Mouse (Mus musculus) midbrain, embryonic 11.5 days (tissue): ENCODE data around the gene Tmem246. TPM values are rescaled to one million over a fixed set of nuclear protein-coding genes. Genes with fewer than 3 reads are reported as not detected.
"Not testable (repeated sequence)": the region's sequence is repeated elsewhere in the genome, so short reads cannot be mapped to it uniquely, and the experiment has no call there.

Experiments used
- ATAC-seq: fragments of 200-750 bp; cut with Nextera tagmentation; 2 replicates; pipeline ENCODE4 v1.8.0; 2017; ENCODE audit warnings: moderate TSS enrichment, moderate library complexity; ENCODE audit not compliant: low FRiP score
- DNase-seq: peaks from one replicate; pipeline ENCODE4 v3.0.0; 2015; ENCODE audit warnings: low spot score; ENCODE audit errors: missing footprints
- H3K27ac ChIP-seq: fragments of 300-500 bp; sonication (generic); 2 replicates; pipeline ENCODE4 v1.5.1; 2014; ENCODE audit warnings: low read depth, low read length
- H3K27me3 ChIP-seq: fragments of 300-500 bp; sonication (generic); 2 replicates; pipeline ENCODE4 v1.6.1; 2014; ENCODE audit warnings: mild to moderate bottlenecking, low read length, moderate library complexity, mixed read lengths; ENCODE audit not compliant: control insufficient read depth, insufficient read depth
- H3K36me3 ChIP-seq: fragments of 300-500 bp; sonication (generic); 2 replicates; pipeline ENCODE4 v1.6.1; 2014; ENCODE audit warnings: mild to moderate bottlenecking, low read length, moderate library complexity, mixed read lengths; ENCODE audit not compliant: control insufficient read depth, insufficient read depth
- H3K4me1 ChIP-seq: fragments of 300-500 bp; sonication (generic); 2 replicates; pipeline ENCODE4 v1.6.1; 2014; ENCODE audit warnings: low read length; ENCODE audit not compliant: control insufficient read depth, insufficient read depth
- H3K4me2 ChIP-seq: fragments of 300-500 bp; sonication (generic); 2 replicates; pipeline ENCODE4 v1.6.1; 2014; ENCODE audit warnings: mild to moderate bottlenecking, moderate library complexity
- H3K4me3 ChIP-seq: fragments of 300-500 bp; sonication (generic); 2 replicates; pipeline ENCODE4 v1.5.1; 2014; ENCODE audit warnings: low read depth, low read length
- H3K9ac ChIP-seq: fragments of 300-500 bp; sonication (generic); 2 replicates; pipeline ENCODE4 v1.6.1; 2014; ENCODE audit warnings: low read length
- H3K9me3 ChIP-seq: fragments of 300-500 bp; sonication (generic); 2 replicates; pipeline ENCODE4 v1.6.1; 2016; ENCODE audit warnings: low read length; ENCODE audit not compliant: control insufficient read depth
- WGBS: fragments of 180-500 bp; shearing (Covaris S2); extraction: QIAGEN DNeasy Blood & Tissue Kit; methylation state at CpG from one replicate; pipeline ENCODE4 v1.1.7; 2014; 5-methylcytosine and 5-hydroxymethylcytosine counted together
- polyA plus RNA-seq: library from polyadenylated mRNA; unstranded; fragments of >200 nt; fragmentation: Nextera tagmentation; extraction: Ambion mirVana; gene quantifications from 2 replicates; pipeline ENCODE4 v1.2.1, GENCODE M21; 2014

Tmem246 gene
- polyA plus RNA-seq, 1 experiment from 2014 or later, result 20.5 TPM

GRCm38 (mm10) chr4:49623916-49624315 lies 26.2 kb upstream of the Tmem246 start:
- H3K27me3 ChIP-seq, result no peaks in the 10 kb centered on the region
- DNase-seq (no peak), ATAC-seq (no peak)
- no peaks in the 10 kb centered on the region for H3K9me3 ChIP-seq
- H3K36me3 ChIP-seq, result no peaks in the 10 kb centered on the region
- H3K27ac ChIP-seq, result no peak overlapping the region
- no peak overlapping the region for H3K4me3 ChIP-seq
- H3K9ac ChIP-seq, result no peak overlapping the region
- 83% methylated on average over 4 of the region's 4 CpGs for WGBS
- H3K4me1 ChIP-seq, result no peaks in the 10 kb centered on the region
- no peak overlapping the region for H3K4me2 ChIP-seq

- ATAC-seq, result no peak
- no peaks in the 10 kb centered on the region for H3K4me1 ChIP-seq
- no peak overlapping the region for H3K4me3 ChIP-seq
- no peak for DNase-seq
- H3K9ac ChIP-seq, result no peak overlapping the region
- H3K27me3 ChIP-seq, result no peaks in the 10 kb centered on the region
- H3K4me2 ChIP-seq, result no peak overlapping the region
- WGBS, result 87% methylated on average over 2 of the region's 2 CpGs
- no peaks in the 10 kb centered on the region for H3K36me3 ChIP-seq
- H3K9me3 ChIP-seq, result no peaks in the 10 kb centered on the region
- no peak overlapping the region for H3K27ac ChIP-seq
Observed at GRCm38 (mm10) chr4:49622272-49622671, 24.6 kb upstream of the Tmem246 start.

- H3K9me3 ChIP-seq, H3K4me2 ChIP-seq, DNase-seq, H3K4me3 ChIP-seq, ATAC-seq, H3K36me3 ChIP-seq, H3K27ac ChIP-seq, H3K9ac ChIP-seq, H3K4me1 ChIP-seq, H3K27me3 ChIP-seq: not testable (repeated sequence)
- WGBS, result 89% methylated on average over 7 of the region's 7 CpGs
Observed at GRCm38 (mm10) chr4:49619861-49620260, 22.2 kb upstream of the Tmem246 start.

- Histone ChIP-seq H3K9me3 (no peaks in the 10 kb centered on the region), H3K4me3 (no peak overlapping the region), H3K4me1 (no peaks in the 10 kb centered on the region), H3K4me2 (no peak overlapping the region), H3K27me3 (no peaks in the 10 kb centered on the region), H3K36me3 (no peaks in the 10 kb centered on the region), H3K9ac (no peak overlapping the region), H3K27ac (no peak overlapping the region)
- ATAC-seq (no peak), DNase-seq (no peak)
- 93% methylated on average over 10 of the region's 10 CpGs for WGBS
Observed at GRCm38 (mm10) chr4:49616924-49617323, 19.2 kb upstream of the Tmem246 start.

- 91% methylated on average over 1 of the region's 1 CpGs for WGBS
- ATAC-seq, result no peak
- H3K4me2 ChIP-seq, result no peak overlapping the region
- no peak overlapping the region for H3K4me3 ChIP-seq
- H3K36me3 ChIP-seq, result no peaks in the 10 kb centered on the region
- H3K9ac ChIP-seq, result no peak overlapping the region
- DNase-seq, result no peak
- H3K27ac ChIP-seq, result no peak overlapping the region
- H3K27me3 ChIP-seq, result no peaks in the 10 kb centered on the region
- H3K4me1 ChIP-seq, result no peaks in the 10 kb centered on the region
- H3K9me3 ChIP-seq, result no peaks in the 10 kb centered on the region
Observed at GRCm38 (mm10) chr4:49605459-49605858, 7.8 kb upstream of the Tmem246 start.

GRCm38 (mm10) chr4:49604616-49605015 lies 6.9 kb upstream of the Tmem246 start:
- H3K9me3 ChIP-seq, result no peaks in the 10 kb centered on the region
- no peak for ATAC-seq

GRCm38 (mm10) chr4:49604016-49604546 lies 6.4 kb upstream of the Tmem246 start:
- Histone ChIP-seq H3K9ac (no peak overlapping the region), H3K4me1 (no peaks in the 10 kb centered on the region), H3K9me3 (no peaks in the 10 kb centered on the region), H3K27ac (no peak overlapping the region), H3K4me3 (no peak overlapping the region), H3K4me2 (no peak overlapping the region), H3K27me3 (no peaks in the 10 kb centered on the region), H3K36me3 (no peaks in the 10 kb centered on the region)
- WGBS, result 78% methylated on average over 1 of the region's 1 CpGs
- ATAC-seq (no peak), DNase-seq (no peak)

More at GRCm38 (mm10) chr4:49604616-49605015, 6.9 kb upstream of the Tmem246 start:
- Histone ChIP-seq H3K4me1 (no peaks in the 10 kb centered on the region), H3K4me2 (no peak overlapping the region), H3K27me3 (no peaks in the 10 kb centered on the region), H3K36me3 (no peaks in the 10 kb centered on the region), H3K27ac (no peak overlapping the region), H3K4me3 (no peak overlapping the region), H3K9ac (no peak overlapping the region)
- WGBS, result 90% methylated on average over 5 of the region's 5 CpGs
- DNase-seq, result no peak

- 91% methylated on average over 2 of the region's 2 CpGs for WGBS
- no peak for DNase-seq
- Histone ChIP-seq H3K27ac (no peak overlapping the region), H3K36me3 (no peaks in the 10 kb centered on the region), H3K9ac (no peak overlapping the region), H3K27me3 (no peaks in the 10 kb centered on the region), H3K9me3 (no peaks in the 10 kb centered on the region), H3K4me3 (no peak overlapping the region), H3K4me2 (no peak overlapping the region), H3K4me1 (no peaks in the 10 kb centered on the region)
- ATAC-seq, result no peak
Observed at GRCm38 (mm10) chr4:49603161-49603560, 5.5 kb upstream of the Tmem246 start.

GRCm38 (mm10) chr4:49596846-49597182 lies 862 bp downstream of the Tmem246 start:
- Histone ChIP-seq H3K36me3 (no peaks in the 10 kb centered on the region), H3K4me3 (peak overlapping the region; percentile 64), H3K4me2 (peak overlapping the region; percentile 90), H3K9me3 (no peaks in the 10 kb centered on the region), H3K27me3 (no peaks in the 10 kb centered on the region), H3K4me1 (no peaks in the 10 kb centered on the region), H3K9ac (peak overlapping the region; percentile 74), H3K27ac (no peak overlapping the region)
- ATAC-seq (no peak; the same call in 1 of the 2 replicates), DNase-seq (peak; percentile 93)
- WGBS, result 2% methylated on average over 20 of the region's 20 CpGs

GRCm38 (mm10) chr4:49590152-49590551 lies 7.5 kb downstream of the Tmem246 start:
- 81% methylated on average over 2 of the region's 2 CpGs for WGBS

More at GRCm38 (mm10) chr4:49590152-49590551, 7.5 kb downstream of the Tmem246 start:
- Histone ChIP-seq H3K9me3 (no peaks in the 10 kb centered on the region), H3K36me3 (no peaks in the 10 kb centered on the region), H3K27ac (no peak overlapping the region), H3K9ac (no peak overlapping the region), H3K4me3 (no peak overlapping the region), H3K4me2 (no peak overlapping the region), H3K27me3 (no peaks in the 10 kb centered on the region), H3K4me1 (no peaks in the 10 kb centered on the region)
- no peak for DNase-seq
- ATAC-seq, result no peak
